Mouse (Mus musculus) forebrain, postnatal 0 days (tissue): ENCODE data around the gene Socs5. TPM values are rescaled to one million over a fixed set of nuclear protein-coding genes. Genes with fewer than 3 reads are reported as not detected.
A peak's percentile ranks its signal among the peaks of the same experiment; 100 is the strongest.

Source experiments
- ATAC-seq: fragments of 200-750 bp; cut with Nextera tagmentation; 2 replicates; pipeline ENCODE4 v1.8.0; 2017; ENCODE audit warnings: mild to moderate bottlenecking, moderate library complexity
- DNase-seq: peaks from one replicate; pipeline ENCODE4 v3.0.0-alpha.2; 2015
- H3K27ac ChIP-seq: fragments of 300-500 bp; sonication (generic); 2 replicates; pipeline ENCODE4 v1.5.1; 2014; ENCODE audit warnings: low read depth, mild to moderate bottlenecking, antibody characterized with exemption, low read length, moderate library complexity, mixed read lengths
- H3K27me3 ChIP-seq: fragments of 300-500 bp; sonication (generic); 2 replicates; pipeline ENCODE4 v1.6.1; 2014; ENCODE audit warnings: mild to moderate bottlenecking, low read length, mixed read lengths; ENCODE audit not compliant: insufficient read depth
- H3K36me3 ChIP-seq: fragments of 300-500 bp; sonication (generic); 2 replicates; pipeline ENCODE4 v1.6.1; 2014; ENCODE audit warnings: mild to moderate bottlenecking, moderate library complexity; ENCODE audit not compliant: insufficient read depth
- H3K4me1 ChIP-seq: fragments of 300-500 bp; sonication (generic); 2 replicates; pipeline ENCODE4 v1.6.1; 2014; ENCODE audit warnings: antibody characterized with exemption; ENCODE audit not compliant: insufficient read depth
- H3K4me2 ChIP-seq: fragments of 300-500 bp; sonication (generic); 2 replicates; pipeline ENCODE4 v1.6.1; 2014; ENCODE audit warnings: low read depth, mild to moderate bottlenecking, moderate library complexity
- H3K4me3 ChIP-seq: fragments of 300-500 bp; sonication (generic); 2 replicates; pipeline ENCODE4 v1.5.1; 2014; ENCODE audit warnings: low read depth, low read length, mixed read lengths
- H3K9ac ChIP-seq: fragments of 300-500 bp; sonication (generic); 2 replicates; pipeline ENCODE4 v1.6.1; 2014; ENCODE audit warnings: mild to moderate bottlenecking
- H3K9me3 ChIP-seq: fragments of 300-500 bp; sonication (generic); 2 replicates; pipeline ENCODE4 v1.6.1; 2016; ENCODE audit warnings: low read length
- CTCF ChIP-seq: sonication (generic); IDR thresholded peaks from 2 replicates; pipeline ENCODE4 v1.5.1; 2016; ENCODE audit warnings: antibody characterized with exemption, control low read depth, low read depth
- WGBS: fragments of 180-500 bp; shearing (Covaris S2); extraction: QIAGEN DNeasy Blood & Tissue Kit; methylation state at CpG from one replicate; pipeline ENCODE4 v1.1.7; 2014; 5-methylcytosine and 5-hydroxymethylcytosine counted together
- polyA plus RNA-seq: library from polyadenylated mRNA; unstranded; fragments of >200 nt; fragmentation: Nextera tagmentation; extraction: Ambion mirVana; gene quantifications from 2 replicates; pipeline ENCODE4 v1.2.1, GENCODE M21; 2015
- total RNA-seq: library from RNA; depleted of rRNA; stranded (reverse); fragments of >200 nt; gene quantifications from 2 replicates; pipeline ENCODE4 v1.2.3, GENCODE M21; 2014

Socs5 gene
- total and polyA plus RNA-seq, 2 experiments from 2014 or later, result 11.8 to 20.2 TPM

- Histone ChIP-seq H3K27me3 (no peaks in the 10 kb centered on the region), H3K9ac (peak overlapping the region; percentile 75), H3K4me2 (peak overlapping the region; percentile 85), H3K9me3 (no peaks in the 10 kb centered on the region), H3K4me1 (peaks cover 11% of the 10 kb centered on the region), H3K4me3 (peak overlapping the region; percentile 100), H3K36me3 (no peaks in the 10 kb centered on the region), H3K27ac (peak overlapping the region; percentile 91)
- no peak for TF ChIP-seq CTCF
- DNase-seq (peak; percentile 98), ATAC-seq (peak; percentile 97)
- WGBS, result 1% methylated on average over 44 of the region's 51 CpGs
Observed at GRCm38 (mm10) chr17:87106691-87107523, 572 bp upstream of the Socs5 start.

- WGBS, result 34% methylated on average over 13 of the region's 13 CpGs
- Histone ChIP-seq H3K9ac (peak overlapping the region; percentile 75), H3K27ac (peak overlapping the region; percentile 91; the same call in 1 of the 2 replicates), H3K4me3 (peak overlapping the region; percentile 100), H3K4me1 (peaks cover 11% of the 10 kb centered on the region), H3K4me2 (peak overlapping the region; percentile 85), H3K9me3 (no peaks in the 10 kb centered on the region), H3K27me3 (no peaks in the 10 kb centered on the region), H3K36me3 (no peaks in the 10 kb centered on the region)
- ATAC-seq, result no peak
- no peak for DNase-seq
- no peak for TF ChIP-seq CTCF
Observed at GRCm38 (mm10) chr17:87108507-87109292, 1.2 kb downstream of the Socs5 start.

GRCm38 (mm10) chr17:87109504-87109903 is 2.0 kb downstream of the Socs5 start:
- Histone ChIP-seq H3K36me3 (no peaks in the 10 kb centered on the region), H3K9me3 (no peaks in the 10 kb centered on the region), H3K9ac (no peak overlapping the region), H3K4me1 (peaks cover 11% of the 10 kb centered on the region), H3K4me2 (peak overlapping the region; percentile 85), H3K27ac (no peak overlapping the region), H3K4me3 (no peak overlapping the region), H3K27me3 (no peaks in the 10 kb centered on the region)
- TF ChIP-seq CTCF, result no peak
- DNase-seq (no peak), ATAC-seq (no peak)
- 85% methylated on average over 7 of the region's 7 CpGs for WGBS

- Histone ChIP-seq H3K36me3 (no peaks in the 10 kb centered on the region), H3K27me3 (no peaks in the 10 kb centered on the region)
Observed at GRCm38 (mm10) chr17:87112852-87113592, 5.5 kb downstream of the Socs5 start.

DNA sequence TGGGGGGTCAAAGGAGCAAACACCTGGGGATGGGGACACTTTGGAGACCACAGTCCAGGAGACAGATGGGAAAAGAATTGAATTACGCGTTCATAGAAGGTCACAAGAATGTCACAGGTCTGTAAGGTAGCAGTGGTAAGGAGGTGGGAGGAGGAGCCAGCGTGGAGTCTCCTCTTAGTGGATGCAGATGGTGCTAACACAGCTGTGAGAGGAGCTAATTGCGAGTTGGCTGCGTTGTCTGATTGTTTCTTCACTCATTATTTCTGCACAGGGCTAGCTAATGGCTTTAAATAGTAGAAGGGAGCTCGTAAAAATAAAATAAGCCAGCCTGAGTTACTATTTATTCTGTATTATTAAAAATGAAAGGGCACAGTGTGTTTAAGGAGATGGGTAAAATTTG is 8.1 kb downstream of the Socs5 start:
- DNase-seq (peak; percentile 27), ATAC-seq (peak; percentile 43; the same call in 1 of the 2 replicates)
- H3K9ac ChIP-seq, result no peak overlapping the region
- no peaks in the 10 kb centered on the region for H3K4me1 ChIP-seq
- no peak overlapping the region for H3K4me2 ChIP-seq
- WGBS, result 36% methylated on average over 6 of the region's 6 CpGs
- no peaks in the 10 kb centered on the region for H3K9me3 ChIP-seq
- no peak for TF ChIP-seq CTCF
- H3K36me3 ChIP-seq, result no peaks in the 10 kb centered on the region
- no peaks in the 10 kb centered on the region for H3K27me3 ChIP-seq
- no peak overlapping the region for H3K27ac ChIP-seq
- no peak overlapping the region for H3K4me3 ChIP-seq

More at GRCm38 (mm10) chr17:87112852-87113592, 5.5 kb downstream of the Socs5 start:
- ATAC-seq, result no peak
- 80% methylated on average over 5 of the region's 5 CpGs for WGBS
- H3K9ac ChIP-seq, result no peak overlapping the region
- H3K9me3 ChIP-seq, result no peaks in the 10 kb centered on the region
- H3K4me1 ChIP-seq, result peaks cover 6% of the 10 kb centered on the region
- H3K27ac ChIP-seq, result no peak overlapping the region
- TF ChIP-seq CTCF, result no peak
- no peak overlapping the region for H3K4me2 ChIP-seq
- no peak for DNase-seq
- no peak overlapping the region for H3K4me3 ChIP-seq

DNA sequence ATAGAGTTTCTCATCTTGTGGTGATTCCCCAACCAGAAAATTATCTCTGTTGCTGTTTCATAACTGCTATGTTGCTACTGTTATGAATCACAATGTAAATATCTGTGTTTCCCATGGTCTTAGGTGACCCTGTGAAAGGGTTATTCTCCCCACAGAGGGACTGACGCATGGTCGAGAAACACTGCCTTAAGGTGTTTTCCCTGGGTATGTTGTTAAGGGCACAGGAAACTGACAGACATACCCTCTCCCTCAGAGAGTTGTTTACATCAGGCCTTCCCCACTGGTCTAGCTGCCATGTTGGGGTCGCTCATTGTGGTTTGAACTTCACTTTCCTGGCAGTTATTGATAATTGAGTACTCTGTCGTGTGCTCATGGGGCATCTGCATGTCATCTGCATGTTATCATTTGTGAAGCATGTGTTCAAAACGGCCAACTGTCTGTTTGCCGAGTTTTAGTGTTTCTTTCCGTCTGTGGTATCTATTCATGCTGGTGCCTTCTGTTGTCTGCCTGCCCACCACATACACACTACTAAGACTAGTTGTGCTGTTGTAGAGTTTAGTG is 11.6 kb downstream of the Socs5 start:
- Histone ChIP-seq H3K4me1 (no peaks in the 10 kb centered on the region), H3K36me3 (peaks cover 3% of the 10 kb centered on the region; the same call in 1 of the 2 replicates), H3K4me2 (no peak overlapping the region), H3K4me3 (no peak overlapping the region), H3K9ac (no peak overlapping the region), H3K9me3 (no peaks in the 10 kb centered on the region), H3K27ac (no peak overlapping the region), H3K27me3 (no peaks in the 10 kb centered on the region)
- ATAC-seq, result no peak
- DNase-seq, result no peak
- TF ChIP-seq CTCF, result no peak
- WGBS, result 78% methylated on average over 7 of the region's 7 CpGs
